Mouse (Mus musculus): Measurements from ENCODE around the gene Tnrc18.

GRCm38 (mm10) chr5:142792594-142792993 is 24.9 kb downstream of the Tnrc18 start:
- TF ChIP-seq CTCF (IDR thresholded peaks at IDR 0.05; ENCODE audit: low read depth, low read length), result no peak
- no peak for TF ChIP-seq EP300 (IDR thresholded peaks at IDR 0.05; ENCODE audit: insufficient read depth, low read depth, low read length)
